Mouse (Mus musculus): Measurements from ENCODE around the gene Pts. TPM values are rescaled to one million over a fixed set of nuclear protein-coding genes. Genes with fewer than 3 reads are reported as not detected.

Gene Pts
- 76.0 and 79.3 TPM in 2 replicates for polyA plus RNA-seq (2015; fragmentation: Nextera tagmentation; extraction: Ambion mirVana)

- Histone ChIP-seq H3K4me3 (peak within 1 kb of the TSS; percentile 83), H3K27me3 (replicated peaks) (no peaks in the 10 kb centered on the region), H3K4me1 (peaks cover 17% of the 10 kb centered on the region), H3K27ac (replicated peaks) (peak within 1 kb of the TSS; percentile 78), H3K9ac (peak within 1 kb of the TSS; percentile 87), H3K36me3 (peaks cover 17% of the 10 kb centered on the region), H3K4me2 (peak within 1 kb of the TSS; percentile 82), H3K9me3 (no peaks in the 10 kb centered on the region)
- WGBS: under 1% methylated on average over 54 of the region's 54 CpGs
- peak; percentile 97 for ATAC-seq (ENCODE audit: extremely low read depth, insufficient number of reproducible peaks, low FRiP score, low TSS enrichment)
These were observed at the start of gene Pts for GRCm38 (mm10) chr9:50528293-50528892. Pts (minus strand) TSS chr9:50528724.

- ATAC-seq (ENCODE audit: extremely low read depth, insufficient number of reproducible peaks, low FRiP score, low TSS enrichment): no peak
- Histone ChIP-seq H3K4me2 (no peak overlapping the region), H3K9me3 (no peaks in the 10 kb centered on the region), H3K9ac (no peak overlapping the region), H3K27ac (replicated peaks) (no peak overlapping the region), H3K4me1 (peaks cover 12% of the 10 kb centered on the region), H3K27me3 (replicated peaks) (no peaks in the 10 kb centered on the region), H3K36me3 (no peaks in the 10 kb centered on the region), H3K4me3 (no peak overlapping the region)
- 56% methylated on average over 10 of the region's 10 CpGs for WGBS
These were observed 41.3 kb upstream of the Pts start for GRCm38 (mm10) chr9:50569599-50570525.

- H3K9ac ChIP-seq: no peak overlapping the region
These were observed 39.4 kb upstream of the Pts start for GRCm38 (mm10) chr9:50567881-50568280.

GRCm38 (mm10) chr9:50567372-50567771 lies 38.8 kb upstream of the Pts start:
- Histone ChIP-seq H3K4me1 (peaks cover 12% of the 10 kb centered on the region), H3K4me3 (no peak overlapping the region), H3K9ac (no peak overlapping the region), H3K9me3 (no peaks in the 10 kb centered on the region), H3K27me3 (replicated peaks) (no peaks in the 10 kb centered on the region), H3K27ac (replicated peaks) (no peak overlapping the region), H3K4me2 (no peak overlapping the region), H3K36me3 (no peaks in the 10 kb centered on the region)
- WGBS: 79% methylated on average over 4 of the region's 4 CpGs
- ATAC-seq (ENCODE audit: extremely low read depth, insufficient number of reproducible peaks, low FRiP score, low TSS enrichment): no peak

More at GRCm38 (mm10) chr9:50567881-50568280, 39.4 kb upstream of the Pts start:
- no peaks in the 10 kb centered on the region for H3K27me3 ChIP-seq (replicated peaks)
- 66% methylated on average over 2 of the region's 2 CpGs for WGBS
- H3K27ac ChIP-seq (replicated peaks): no peak overlapping the region
- no peak overlapping the region for H3K4me3 ChIP-seq
- ATAC-seq (ENCODE audit: extremely low read depth, insufficient number of reproducible peaks, low FRiP score, low TSS enrichment): no peak
- H3K4me2 ChIP-seq: no peak overlapping the region
- H3K4me1 ChIP-seq: peaks cover 12% of the 10 kb centered on the region
- no peaks in the 10 kb centered on the region for H3K36me3 ChIP-seq
- no peaks in the 10 kb centered on the region for H3K9me3 ChIP-seq

- WGBS: 30% methylated on average over 4 of the region's 4 CpGs
These were observed 37.4 kb upstream of the Pts start for GRCm38 (mm10) chr9:50565940-50566339.

GRCm38 (mm10) chr9:50565173-50565572 lies 36.6 kb upstream of the Pts start:
- ATAC-seq (ENCODE audit: extremely low read depth, insufficient number of reproducible peaks, low FRiP score, low TSS enrichment): no peak
- WGBS: 63% methylated on average over 7 of the region's 7 CpGs
- no peak overlapping the region for H3K4me2 ChIP-seq

More at GRCm38 (mm10) chr9:50565940-50566339, 37.4 kb upstream of the Pts start:
- Histone ChIP-seq H3K4me1 (peaks cover 12% of the 10 kb centered on the region), H3K27me3 (replicated peaks) (no peaks in the 10 kb centered on the region), H3K27ac (replicated peaks) (no peak overlapping the region), H3K4me2 (no peak overlapping the region), H3K4me3 (no peak overlapping the region), H3K36me3 (no peaks in the 10 kb centered on the region), H3K9me3 (0 out of 2 replicates have a peak, but pooled peaks cover 4% of the 10 kb centered on the region), H3K9ac (no peak overlapping the region)
- no peak for ATAC-seq (ENCODE audit: extremely low read depth, insufficient number of reproducible peaks, low FRiP score, low TSS enrichment)

GRCm38 (mm10) chr9:50561918-50562360 lies 33.4 kb upstream of the Pts start:
- H3K36me3 ChIP-seq: no peaks in the 10 kb centered on the region
- no peak overlapping the region for H3K27ac ChIP-seq (replicated peaks)
- H3K27me3 ChIP-seq (replicated peaks): no peaks in the 10 kb centered on the region
- H3K4me1 ChIP-seq: peaks cover 12% of the 10 kb centered on the region
- no peak overlapping the region for H3K9ac ChIP-seq
- no peak overlapping the region for H3K4me3 ChIP-seq
- 0 out of 2 replicates have a peak, but pooled peaks cover 4% of the 10 kb centered on the region for H3K9me3 ChIP-seq
- no peak for ATAC-seq (ENCODE audit: extremely low read depth, insufficient number of reproducible peaks, low FRiP score, low TSS enrichment)
- WGBS: 75% methylated on average over 2 of the region's 2 CpGs
- no peak overlapping the region for H3K4me2 ChIP-seq

More at GRCm38 (mm10) chr9:50565173-50565572, 36.6 kb upstream of the Pts start:
- H3K27ac ChIP-seq (replicated peaks): no peak overlapping the region
- no peak overlapping the region for H3K9ac ChIP-seq
- peaks cover 12% of the 10 kb centered on the region for H3K4me1 ChIP-seq
- no peaks in the 10 kb centered on the region for H3K36me3 ChIP-seq
- no peak overlapping the region for H3K4me3 ChIP-seq
- H3K9me3 ChIP-seq: 0 out of 2 replicates have a peak, but pooled peaks cover 4% of the 10 kb centered on the region
- no peaks in the 10 kb centered on the region for H3K27me3 ChIP-seq (replicated peaks)

GRCm38 (mm10) chr9:50561145-50561917 lies 32.8 kb upstream of the Pts start, which contains the start of gene Tex12:
Tex12 (minus strand) TSS chr9:50561325.
- peaks cover 12% of the 10 kb centered on the region for H3K4me1 ChIP-seq
- no peaks in the 10 kb centered on the region for H3K27me3 ChIP-seq (replicated peaks)
- no peak for ATAC-seq (ENCODE audit: extremely low read depth, insufficient number of reproducible peaks, low FRiP score, low TSS enrichment)
- H3K4me3 ChIP-seq: no peak within 1 kb of the TSS
- 80% methylated on average over 38 of the region's 38 CpGs for WGBS
- H3K9ac ChIP-seq: no peak within 1 kb of the TSS
- H3K9me3 ChIP-seq: 0 out of 2 replicates have a peak, but pooled peaks cover 4% of the 10 kb centered on the region
- no peak within 1 kb of the TSS for H3K4me2 ChIP-seq
- no peaks in the 10 kb centered on the region for H3K36me3 ChIP-seq
- H3K27ac ChIP-seq (replicated peaks): no peak within 1 kb of the TSS

- Histone ChIP-seq H3K9me3 (no peaks in the 10 kb centered on the region), H3K4me1 (no peaks in the 10 kb centered on the region), H3K36me3 (no peaks in the 10 kb centered on the region), H3K4me3 (peak within 1 kb of the TSS; percentile 19), H3K4me2 (peak within 1 kb of the TSS; percentile 46), H3K9ac (peak within 1 kb of the TSS; percentile 54; the same call in 1 of the 2 replicates), H3K27ac (replicated peaks) (no peak within 1 kb of the TSS), H3K27me3 (replicated peaks) (no peaks in the 10 kb centered on the region)
- ATAC-seq (ENCODE audit: extremely low read depth, insufficient number of reproducible peaks, low FRiP score, low TSS enrichment): no peak
- 43% methylated on average over 2 of the region's 2 CpGs for WGBS
These were observed 26.5 kb upstream of the Pts start, which contains the start of gene Bco2 for GRCm38 (mm10) chr9:50555094-50555446. Bco2 (minus strand) TSS chr9:50555181.

- Histone ChIP-seq H3K4me3 (peak within 1 kb of the TSS; percentile 19), H3K9me3 (no peaks in the 10 kb centered on the region), H3K4me2 (peak within 1 kb of the TSS; percentile 46), H3K36me3 (no peaks in the 10 kb centered on the region), H3K27ac (replicated peaks) (no peak within 1 kb of the TSS), H3K9ac (peak within 1 kb of the TSS; percentile 54; the same call in 1 of the 2 replicates), H3K27me3 (replicated peaks) (no peaks in the 10 kb centered on the region), H3K4me1 (no peaks in the 10 kb centered on the region)
- no peak for ATAC-seq (ENCODE audit: extremely low read depth, insufficient number of reproducible peaks, low FRiP score, low TSS enrichment)
- 21% methylated on average over 12 of the region's 12 CpGs for WGBS
These were observed 25.9 kb upstream of the Pts start, which contains the start of gene Il18 for GRCm38 (mm10) chr9:50554241-50555093. Il18 (plus strand) TSS chr9:50554827.

Data from heart, embryonic 13.5 days (tissue).